Comparison of ENCODE assay signal across 8 mouse cellular contexts in genomic region chr13:22006334-22007120, GRCm38 (mm10). TPM values are rescaled to one million over a fixed set of nuclear protein-coding genes. Genes with fewer than 3 reads are reported as not detected.
DNase-seq lines count a peak whose midpoint lies in the region; ATAC-seq lines count a peak whose summit lies in the region.

No protein-coding gene starts in this region.

- peaks cover 99% of the 10 kb centered on the region for H3K27me3 ChIP-seq in erythroblast, embryonic 14.5 days (ENCODE audit: control insufficient read depth)
- H3K27me3 ChIP-seq in neural tube, embryonic 12.5 days (replicated peaks) = peaks cover 99% of the 10 kb centered on the region

- peaks cover 18% of the 10 kb centered on the region for H3K4me1 ChIP-seq in erythroblast, embryonic 14.5 days (ENCODE audit: control insufficient read depth)
- peaks cover 16% of the 10 kb centered on the region for H3K4me1 ChIP-seq in neural tube, embryonic 12.5 days

- H3K4me2 ChIP-seq in neural tube, embryonic 12.5 days (replicated peaks) = peak overlapping the region; percentile 89

- H3K4me3 ChIP-seq in erythroblast, embryonic 14.5 days (replicated peaks) = peak overlapping the region; percentile 56
- peak overlapping the region; percentile 46 for H3K4me3 ChIP-seq in neural tube, embryonic 12.5 days

- under 1% methylated on average over 38 of the region's 38 CpGs for WGBS in neural tube, embryonic 12.5 days

- no peak overlapping the region for H3K9ac ChIP-seq in neural tube, embryonic 12.5 days

- no peak overlapping the region for H3K27ac ChIP-seq in neural tube, embryonic 12.5 days

- no peaks in the 10 kb centered on the region; the same call in 1 of the 2 replicates for H3K9me3 ChIP-seq in erythroblast, embryonic 14.5 days (ENCODE audit: control insufficient read depth, low read length)
- no peaks in the 10 kb centered on the region for H3K9me3 ChIP-seq in neural tube, embryonic 12.5 days

- no peaks in the 10 kb centered on the region for H3K36me3 ChIP-seq in erythroblast, embryonic 14.5 days (ENCODE audit: control insufficient read depth)
- H3K36me3 ChIP-seq in neural tube, embryonic 12.5 days = no peaks in the 10 kb centered on the region

- peak; percentile 80 for DNase-seq in 3134 (ENCODE audit: extremely low read depth, insufficient read length, low spot score)
- peak; percentile 52 for DNase-seq in MEL-GATA-1-ER (ENCODE audit: extremely low read depth, low read depth)
- DNase-seq in lung, adult 18-20 months = peak; percentile 74 to 77
- DNase-seq in yolk sac, embryonic 10.5 days (ENCODE audit: low spot score) = peak; percentile 93
- no peak for DNase-seq in layer of hippocampus, adult 9-11 months

- peak; percentile 79 for ATAC-seq in inflammation-experienced regulatory T-cells, adult 6 months
- ATAC-seq in neural tube, embryonic 12.5 days (ENCODE audit: low FRiP score, low read depth) = peak; percentile 73; the same call in 1 of the 2 replicates

RNA-seq across cellular contexts. Expression of gene Prss16, which starts 3.0 kb away (rescaled TPM):
- polyA plus RNA-seq in erythroblast, embryonic 14.5 days (2012) = not detected in 2 replicates
- polyA plus RNA-seq in inflammation-experienced regulatory T-cells, adult 6 months (2017; shearing (Covaris generic)) = 1 to 10 TPM in 1 of 3 experiments, under 1 TPM in 1, not detected in 1; 0.24 to 1.2 TPM
- 0.41 TPM in 1 of 2 replicates, not detected in the other for polyA plus RNA-seq in neural tube, embryonic 12.5 days (2016; fragmentation: Nextera tagmentation; extraction: Ambion mirVana)

RNA-seq across cellular contexts. Expression of gene Pom121l2, which starts 25.5 kb away (rescaled TPM):
- polyA plus RNA-seq in erythroblast, embryonic 14.5 days (2012) = not detected in 2 replicates
- not detected for polyA plus RNA-seq in inflammation-experienced regulatory T-cells, adult 6 months (2017; shearing (Covaris generic))
- polyA plus RNA-seq in neural tube, embryonic 12.5 days (2016; fragmentation: Nextera tagmentation; extraction: Ambion mirVana) = not detected in 2 replicates

RNA-seq across cellular contexts. Expression of gene Hist1h2ah, which starts 28.8 kb away (rescaled TPM):
- polyA plus RNA-seq in erythroblast, embryonic 14.5 days (2012) = 105 and 181 TPM in 2 replicates
- 100 to 1,000 TPM in 1 of 3 experiments, 10 to 100 TPM in 1, not detected in 1; 52.3 to 507 TPM for polyA plus RNA-seq in inflammation-experienced regulatory T-cells, adult 6 months (2017; shearing (Covaris generic))
- 3.3 and 13.9 TPM in 2 replicates for polyA plus RNA-seq in neural tube, embryonic 12.5 days (2016; fragmentation: Nextera tagmentation; extraction: Ambion mirVana)

RNA-seq across cellular contexts. Expression of gene Hist1h2bk, which starts 29.1 kb away (rescaled TPM):
- 6.1 and 13.9 TPM in 2 replicates for polyA plus RNA-seq in erythroblast, embryonic 14.5 days (2012)
- polyA plus RNA-seq in inflammation-experienced regulatory T-cells, adult 6 months (2017; shearing (Covaris generic)) = 1 to 10 TPM in 2 of 3 experiments, not detected in 1; 2.2 to 9.9 TPM
- polyA plus RNA-seq in neural tube, embryonic 12.5 days (2016; fragmentation: Nextera tagmentation; extraction: Ambion mirVana) = 5.2 and 9.5 TPM in 2 replicates

RNA-seq across cellular contexts. Expression of gene Hist1h4i, which starts 34.6 kb away (rescaled TPM):
- 24.7 and 42.0 TPM in 2 replicates for polyA plus RNA-seq in erythroblast, embryonic 14.5 days (2012)
- polyA plus RNA-seq in inflammation-experienced regulatory T-cells, adult 6 months (2017; shearing (Covaris generic)) = 10 to 100 TPM in 1 of 3 experiments, 1 to 10 TPM in 2; 4.1 to 18.5 (median 6.5) TPM
- 20.1 and 23.9 TPM in 2 replicates for polyA plus RNA-seq in neural tube, embryonic 12.5 days (2016; fragmentation: Nextera tagmentation; extraction: Ambion mirVana)
